Mouse (Mus musculus): ENCODE data around the gene Bbs9.

DNA sequence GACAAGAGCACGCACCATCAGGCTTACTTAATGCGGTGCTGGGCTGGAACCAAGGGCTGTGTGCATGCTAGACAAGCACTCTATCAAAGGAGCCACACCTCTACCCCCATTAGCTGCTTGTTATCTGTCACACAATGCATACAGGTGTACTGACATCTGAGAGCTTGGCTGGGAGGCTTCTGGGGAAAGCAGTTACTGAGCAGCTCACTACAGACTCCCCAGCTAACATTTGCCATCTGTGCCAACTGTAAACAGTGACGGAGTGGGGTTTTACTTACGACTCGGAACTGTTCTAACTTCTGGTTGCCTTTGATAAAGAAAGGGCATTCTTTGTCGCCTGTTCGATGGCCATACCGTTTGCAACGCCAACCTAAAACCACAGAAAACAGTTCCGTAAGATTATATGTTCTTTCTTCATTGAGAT lies 22.0 kb upstream of the Bbs9 start:
- TF ChIP-seq CTCF (IDR thresholded peaks at IDR 0.05; ENCODE audit: control insufficient read depth, insufficient read depth, low read length): no peak
- no peak for TF ChIP-seq POLR2A (IDR thresholded peaks at IDR 0.05; ENCODE audit: borderline replicate concordance, control insufficient read depth, low read depth, low read length)
